Mouse (Mus musculus) bone marrow, adult 2 months (tissue): ENCODE data around the gene Six6. TPM values are rescaled to one million over a fixed set of nuclear protein-coding genes. Genes with fewer than 3 reads are reported as not detected.

ENCODE experiments used
- H3K27ac ChIP-seq: fragments of 200-500 bp; 2 replicates; pipeline ENCODE4 v1.5.1; 2012; ENCODE audit warnings: low read depth, mild to moderate bottlenecking, control low read depth, inconsistent platforms, low read length; ENCODE audit not compliant: control insufficient read depth, poor library complexity, insufficient read depth
- H3K4me1 ChIP-seq: fragments of 200-500 bp; 2 replicates; pipeline ENCODE4 v1.6.1; 2011; ENCODE audit warnings: low read length; ENCODE audit not compliant: control insufficient read depth, insufficient read depth
- H3K4me3 ChIP-seq: fragments of 200-500 bp; replicated peaks from 2 replicates; pipeline ENCODE3; 2011; ENCODE audit warnings: mild to moderate bottlenecking, low read depth, low read length, control low read depth; ENCODE audit not compliant: control insufficient read depth
- CTCF ChIP-seq: fragments of 200-500 bp; IDR thresholded peaks from 2 replicates; pipeline ENCODE4 v1.5.1; 2011; ENCODE audit warnings: low read length, control low read depth; ENCODE audit not compliant: control insufficient read depth, insufficient read depth
- POLR2A ChIP-seq: fragments of 200-500 bp; IDR thresholded peaks from 2 replicates; pipeline ENCODE4 v1.6.1; 2011; ENCODE audit warnings: low read depth, mild to moderate bottlenecking, control low read depth, low read length, borderline replicate concordance; ENCODE audit not compliant: control insufficient read depth
- WGBS: fragments of 180-500 bp; shearing (Covaris S2); methylation state at CpG from one replicate; pipeline ENCODE4 v1.1.7; 2018; 5-methylcytosine and 5-hydroxymethylcytosine counted together
- polyA plus RNA-seq: library from polyadenylated mRNA; stranded (reverse); fragments of >200 nt; gene quantifications from 2 replicates; pipeline ENCODE4 v1.2.4, GENCODE M21; 2011; ENCODE audit warnings: low replicate concordance; ENCODE audit not compliant: missing spikeins, insufficient read depth, insufficient read length

The Six6 gene
- polyA plus RNA-seq, 1 experiment = not detected

DNA sequence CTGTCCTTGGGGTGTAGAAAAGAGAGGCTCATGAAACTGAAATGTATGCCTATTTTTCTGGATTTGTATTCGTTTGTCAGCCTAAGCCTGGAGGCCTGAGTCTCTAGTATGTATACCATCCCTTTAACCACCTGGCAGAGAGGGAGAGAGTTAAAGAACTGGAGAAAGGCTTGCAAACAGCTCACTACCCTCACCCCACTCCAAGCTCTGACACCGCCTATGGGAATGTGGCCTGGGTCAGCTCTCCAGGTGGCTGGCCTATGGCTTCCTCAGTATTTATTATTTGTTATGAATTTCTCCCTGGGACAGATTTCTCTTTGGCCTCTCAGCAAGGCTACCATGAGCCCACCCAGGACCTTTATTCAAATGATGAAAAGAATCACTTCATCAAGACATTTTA lies 7.6 kb downstream of the Six6 start:
- H3K4me1 ChIP-seq = no peaks in the 10 kb centered on the region
- no peak for TF ChIP-seq POLR2A
- TF ChIP-seq CTCF = no peak
- WGBS = 52% methylated on average over 2 of the region's 2 CpGs

DNA sequence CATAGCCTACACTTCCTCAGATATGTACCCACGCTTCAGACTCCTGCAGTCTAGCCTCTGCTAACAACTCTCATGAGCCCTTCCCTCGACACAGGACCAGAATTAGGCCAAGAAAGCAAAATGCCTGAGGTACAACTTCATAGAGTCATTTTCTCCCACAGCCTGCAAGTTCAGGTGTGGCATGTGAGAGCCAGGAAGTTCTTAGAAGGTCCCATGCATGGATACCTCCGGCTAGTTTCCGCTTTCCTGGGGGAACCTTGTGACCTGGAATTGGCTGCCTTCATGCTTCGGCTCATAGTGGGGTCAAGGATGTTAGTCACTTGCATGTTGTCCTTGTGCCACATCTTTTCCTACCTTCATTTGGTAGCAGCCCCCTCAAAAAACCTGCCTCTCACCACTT lies 13.4 kb downstream of the Six6 start:
- H3K4me3 ChIP-seq = no peak overlapping the region
- TF ChIP-seq CTCF (no peak), POLR2A (no peak)
- WGBS = 76% methylated on average over 5 of the region's 5 CpGs

More for the DNA sequence above, 7.6 kb downstream of the Six6 start:
- Histone ChIP-seq H3K27ac (no peak overlapping the region), H3K4me3 (no peak overlapping the region)

DNA sequence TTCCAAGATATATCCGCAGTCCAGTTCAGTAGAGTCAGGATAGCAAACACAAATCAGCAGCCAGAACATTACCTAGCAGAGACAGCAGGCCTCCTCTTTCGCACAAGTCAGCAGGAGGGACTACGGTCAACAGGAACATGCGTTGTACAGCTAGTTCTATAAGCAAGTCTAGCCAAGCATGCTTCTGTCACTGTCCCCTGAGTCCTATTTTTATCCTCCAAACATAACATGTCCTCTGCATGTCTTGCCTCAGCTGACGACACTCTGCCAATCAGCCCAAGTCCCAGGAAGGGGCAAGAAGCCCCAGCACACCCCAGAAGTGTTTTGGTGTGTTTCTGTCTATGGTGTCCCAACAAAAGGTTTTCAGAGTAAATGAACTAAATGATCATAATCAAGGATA lies 14.2 kb downstream of the Six6 start:
- Histone ChIP-seq H3K4me3 (no peak overlapping the region), H3K27ac (no peak overlapping the region), H3K4me1 (no peaks in the 10 kb centered on the region)
- no peak for TF ChIP-seq CTCF
- TF ChIP-seq POLR2A = no peak
- 83% methylated on average over 5 of the region's 5 CpGs for WGBS

More for the DNA sequence above, 13.4 kb downstream of the Six6 start:
- no peak overlapping the region for H3K27ac ChIP-seq
- H3K4me1 ChIP-seq = no peaks in the 10 kb centered on the region

DNA sequence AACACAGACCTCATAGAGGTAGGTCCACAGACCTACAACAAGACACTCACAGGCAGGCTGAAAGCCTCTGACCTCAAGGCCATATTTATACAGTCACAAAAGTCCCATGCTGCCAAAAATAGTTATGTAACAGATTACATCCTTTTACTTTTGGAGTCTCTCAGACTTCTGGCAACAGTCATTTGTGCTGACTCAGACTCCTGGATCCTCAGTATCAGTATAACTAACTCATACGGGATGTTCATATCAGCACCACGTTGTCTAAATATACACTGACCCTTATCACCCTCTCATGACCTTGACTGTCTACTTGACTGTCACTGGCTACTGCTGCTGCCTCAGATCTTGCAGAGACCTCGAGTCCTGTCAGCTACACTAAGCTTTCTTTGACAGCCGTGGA lies 15.2 kb downstream of the Six6 start:
- no peak overlapping the region for H3K4me3 ChIP-seq
- H3K27ac ChIP-seq = no peak overlapping the region
- H3K4me1 ChIP-seq = no peaks in the 10 kb centered on the region
- 52% methylated on average over 4 of the region's 4 CpGs for WGBS
- TF ChIP-seq POLR2A = no peak
- no peak for TF ChIP-seq CTCF

DNA sequence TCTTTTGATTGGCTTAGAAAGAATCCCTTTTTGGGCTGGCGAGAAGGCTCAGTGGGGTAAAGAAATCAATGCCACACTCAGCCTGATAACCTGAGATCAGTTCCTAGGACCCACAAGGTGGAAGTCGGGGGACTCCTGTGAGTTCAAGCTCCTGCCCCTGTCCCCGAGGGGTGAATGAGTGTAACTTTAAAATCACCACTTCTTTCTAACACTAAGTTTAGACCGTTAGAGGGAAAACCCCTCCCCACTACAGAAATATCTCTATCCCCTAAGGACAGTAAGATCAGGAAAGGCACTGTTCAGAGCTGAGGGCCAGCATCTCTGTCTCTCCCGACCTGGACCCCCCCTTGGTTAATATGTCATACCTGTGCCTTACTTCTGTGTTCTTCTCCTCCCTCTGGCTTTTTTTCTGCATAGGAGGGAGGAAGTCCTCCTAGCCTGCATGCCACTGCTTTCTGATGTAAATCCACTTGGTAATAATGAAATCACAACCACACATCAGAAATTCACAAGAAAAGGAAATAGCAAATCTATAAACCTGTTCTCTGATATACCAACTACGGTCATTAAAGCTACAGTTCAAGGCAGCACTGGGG lies 18.2 kb downstream of the Six6 start:
- no peak overlapping the region for H3K4me3 ChIP-seq
- H3K27ac ChIP-seq = no peak overlapping the region
- TF ChIP-seq POLR2A (no peak), CTCF (no peak)
- 56% methylated on average over 6 of the region's 6 CpGs for WGBS
- no peaks in the 10 kb centered on the region for H3K4me1 ChIP-seq

DNA sequence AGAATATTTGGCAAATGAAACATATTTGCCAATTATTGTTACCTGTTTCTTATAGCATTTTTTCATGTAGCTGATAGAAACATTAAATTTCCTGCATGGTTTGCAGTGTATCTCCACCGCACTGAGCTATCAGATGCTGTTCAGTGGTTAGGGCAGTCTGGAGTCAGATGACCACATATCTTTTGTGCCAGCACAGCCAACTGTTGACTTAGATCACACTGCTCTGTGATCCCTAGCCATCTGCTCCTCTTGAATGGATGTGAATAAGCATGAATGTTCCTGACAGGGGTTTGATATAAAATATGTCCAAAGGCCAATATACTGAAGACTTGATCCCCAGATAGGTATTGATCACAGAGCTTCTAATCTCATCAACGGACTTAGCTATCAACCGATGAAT lies 18.8 kb downstream of the Six6 start:
- WGBS = 91% methylated on average over 3 of the region's 3 CpGs
- no peak overlapping the region for H3K27ac ChIP-seq
- no peaks in the 10 kb centered on the region for H3K4me1 ChIP-seq
- H3K4me3 ChIP-seq = no peak overlapping the region
- no peak for TF ChIP-seq POLR2A
- no peak for TF ChIP-seq CTCF

DNA sequence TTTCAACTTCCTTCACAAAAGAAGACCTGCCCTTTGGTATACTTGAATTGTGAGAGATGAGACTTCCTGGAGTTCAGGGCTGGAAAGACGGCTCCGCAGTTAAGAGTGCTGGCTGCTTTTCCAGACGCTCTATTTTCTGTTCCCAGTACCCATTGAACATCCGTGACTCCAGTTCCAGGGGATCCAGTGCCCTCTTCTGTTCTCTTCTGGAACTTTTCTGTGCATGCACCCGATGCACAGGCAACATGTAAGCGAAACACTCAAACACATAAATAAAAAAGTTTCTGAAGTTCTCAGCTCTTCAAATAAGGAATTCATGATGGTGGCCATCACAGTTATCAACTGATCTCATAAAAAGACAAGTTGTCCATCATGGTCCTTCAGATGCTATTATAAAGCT lies 23.1 kb downstream of the Six6 start:
- TF ChIP-seq CTCF = no peak
- TF ChIP-seq POLR2A = no peak
- Histone ChIP-seq H3K4me3 (no peak overlapping the region), H3K4me1 (no peaks in the 10 kb centered on the region), H3K27ac (no peak overlapping the region)
- 81% methylated on average over 6 of the region's 6 CpGs for WGBS

DNA sequence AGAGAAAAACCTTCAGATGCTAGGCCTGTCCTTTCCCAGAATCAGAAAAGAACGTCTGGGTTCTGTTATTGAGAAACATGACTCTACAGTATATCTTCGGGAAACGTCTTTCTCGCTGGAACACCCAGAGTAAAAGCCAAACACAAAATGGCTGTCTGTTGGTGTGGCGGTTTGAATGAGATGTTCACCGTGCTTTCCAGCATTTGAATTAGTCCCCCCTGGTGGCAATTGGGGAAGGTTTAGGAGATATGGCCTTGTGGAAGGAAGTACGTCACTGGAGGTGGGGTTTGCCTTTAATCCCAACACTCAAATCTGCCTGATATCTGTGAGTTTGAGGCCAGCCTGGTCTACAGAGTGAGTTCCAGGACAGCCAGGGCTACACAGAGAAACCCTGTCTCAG lies 27.8 kb downstream of the Six6 start:
- H3K4me1 ChIP-seq = no peaks in the 10 kb centered on the region
- no peak for TF ChIP-seq POLR2A
- no peak for TF ChIP-seq CTCF
- 82% methylated on average over 7 of the region's 7 CpGs for WGBS

DNA sequence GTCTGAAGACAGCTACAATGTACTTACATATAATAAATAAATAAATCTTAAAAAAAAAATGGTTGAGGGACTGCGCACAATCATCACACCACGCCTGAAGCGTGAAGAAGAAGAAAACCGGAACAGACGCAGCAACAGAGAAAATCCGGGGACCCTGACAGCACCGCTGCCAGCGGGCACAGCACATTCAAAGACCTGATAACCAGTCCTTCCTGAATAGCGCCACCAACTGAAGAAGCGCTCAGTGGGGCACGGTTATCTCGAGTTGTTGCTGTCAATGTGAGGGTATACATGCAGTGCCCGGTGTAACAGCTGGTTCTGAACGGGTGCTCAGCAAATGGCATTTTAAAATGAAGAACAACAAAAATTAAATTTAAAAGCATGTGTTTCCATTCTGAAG lies 30.9 kb downstream of the Six6 start:
- no peak overlapping the region for H3K27ac ChIP-seq
- TF ChIP-seq POLR2A (no peak), CTCF (no peak)
- H3K4me1 ChIP-seq = no peaks in the 10 kb centered on the region
- WGBS = 74% methylated on average over 14 of the region's 14 CpGs
- H3K4me3 ChIP-seq = no peak overlapping the region

More for the DNA sequence above, 27.8 kb downstream of the Six6 start:
- no peak overlapping the region for H3K27ac ChIP-seq
- H3K4me3 ChIP-seq = no peak overlapping the region

DNA sequence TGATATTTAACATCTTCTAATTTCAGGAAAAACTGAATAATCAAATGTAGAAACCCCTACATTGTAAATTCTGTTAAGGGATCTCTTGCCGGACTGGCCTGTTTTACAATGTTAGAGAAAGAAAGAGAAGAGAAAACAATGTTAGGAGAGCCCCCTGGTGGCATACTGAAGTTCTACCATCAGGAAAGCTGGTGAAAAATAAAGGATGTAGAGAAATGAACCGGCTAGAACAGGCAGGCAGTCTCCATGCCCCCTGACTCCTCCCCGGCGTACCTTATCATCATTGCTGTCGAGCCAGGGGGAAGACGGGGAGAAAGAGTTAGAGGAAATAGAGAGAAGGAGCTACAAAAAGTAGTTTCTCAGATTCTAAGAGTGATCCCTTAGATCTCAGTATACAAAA lies 33.5 kb downstream of the Six6 start:
- Histone ChIP-seq H3K27ac (no peak overlapping the region), H3K4me3 (no peak overlapping the region), H3K4me1 (no peaks in the 10 kb centered on the region)
- TF ChIP-seq POLR2A (no peak), CTCF (no peak)
- WGBS = 3% methylated on average over 6 of the region's 6 CpGs
